Mouse (Mus musculus) thymus, postnatal 4 days (tissue): ENCODE measurements at regions not wholly inside any gene's neighbourhood (a gene's known extent, or its start where the extent isn't known, plus 50 kb on each side); places are given as distances from the start of the nearest gene placed in this dataset.
A peak's percentile ranks its signal among the peaks of the same experiment; 100 is the strongest.

Experiments
- DNase-seq: peaks from one replicate; pipeline ENCODE4 v3.0.0; 2021

DNA sequence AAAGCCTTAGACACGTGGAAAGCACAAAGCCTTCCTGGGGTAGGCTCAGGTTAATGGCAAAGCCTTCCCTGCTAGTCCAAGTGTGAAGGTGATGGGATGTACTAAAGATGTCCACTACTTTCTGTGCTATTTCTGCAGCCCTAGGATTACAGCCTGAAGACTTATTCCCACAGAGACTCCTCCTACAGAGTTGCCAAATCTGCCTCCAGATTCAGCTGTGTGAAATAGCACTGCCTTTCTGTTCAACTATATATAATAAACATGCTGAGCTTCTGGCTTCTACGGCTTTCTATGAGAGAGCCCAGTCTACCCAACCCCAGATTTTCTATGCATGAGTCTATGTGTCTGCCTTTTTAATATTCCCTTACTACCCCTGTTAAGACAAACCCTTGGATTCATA, 405.3 kb upstream of the Clint1 start:
- DNase-seq: no peak

DNA sequence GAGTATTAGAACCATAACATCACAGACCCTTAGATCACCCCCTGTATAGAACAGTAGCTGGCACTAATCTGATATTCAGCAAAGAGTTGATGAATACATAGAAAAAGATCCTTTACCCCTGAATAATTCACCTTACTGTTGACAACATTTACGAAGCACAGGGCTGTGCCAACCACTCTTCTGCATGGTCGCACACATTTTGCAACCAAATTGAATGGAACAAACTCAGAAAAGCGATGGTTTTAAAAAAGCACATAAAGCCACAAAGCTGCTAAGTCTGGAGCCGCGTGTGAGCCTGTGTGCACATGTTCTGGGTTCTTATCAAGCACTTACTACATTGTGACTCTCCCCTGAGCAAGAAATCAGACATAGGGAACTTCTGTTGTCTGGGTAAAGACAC, 397.6 kb upstream of the Clint1 start:
- no peak for DNase-seq

- no peak for DNase-seq
These were observed 396.9 kb upstream of the Clint1 start for GRCm38 (mm10) chr11:45454933-45455332.

DNA sequence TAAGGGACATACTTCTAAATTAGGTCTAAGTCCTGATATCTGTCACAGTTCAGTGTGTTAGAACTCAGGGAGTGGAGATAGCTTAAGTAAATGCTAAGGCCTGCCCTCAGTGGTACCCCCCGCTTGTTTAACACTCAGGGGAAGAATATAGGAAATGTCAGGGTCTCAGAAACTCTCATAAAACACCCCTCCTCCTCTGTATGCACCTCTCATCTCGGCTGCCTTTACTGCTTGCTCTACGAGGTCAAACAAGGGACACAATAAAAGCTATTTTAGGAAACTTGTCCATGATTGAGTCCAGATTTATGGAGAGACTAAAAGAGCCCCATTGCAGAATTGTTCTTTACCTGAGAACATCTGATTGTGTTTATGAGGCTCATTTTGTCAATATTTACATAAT, 395.1 kb upstream of the Clint1 start:
- no peak for DNase-seq

DNA sequence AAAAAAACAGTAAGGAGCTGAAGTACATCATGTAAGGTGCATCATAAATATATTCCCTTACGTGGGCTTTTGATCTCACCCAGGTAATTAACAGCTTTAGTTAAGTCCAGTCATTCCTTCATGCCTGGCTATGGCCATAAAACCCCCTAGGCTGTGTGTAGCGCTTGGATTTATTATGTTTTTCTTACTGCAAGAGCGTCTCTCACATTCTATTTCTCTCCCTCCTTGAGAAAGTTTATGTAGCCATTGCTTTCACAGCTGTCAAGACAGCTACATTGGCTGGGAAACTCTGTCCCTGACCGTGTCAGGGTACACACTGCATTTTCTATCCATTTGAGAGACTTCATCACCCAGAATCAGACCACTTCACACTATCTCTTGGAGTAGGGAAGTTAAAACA, 394.3 kb upstream of the Clint1 start:
- DNase-seq: no peak

- DNase-seq: no peak
These were observed 391.7 kb upstream of the Clint1 start for GRCm38 (mm10) chr11:45460000-45460792.

GRCm38 (mm10) chr11:45464501-45464900, 387.4 kb upstream of the Clint1 start:
- DNase-seq: no peak

DNA sequence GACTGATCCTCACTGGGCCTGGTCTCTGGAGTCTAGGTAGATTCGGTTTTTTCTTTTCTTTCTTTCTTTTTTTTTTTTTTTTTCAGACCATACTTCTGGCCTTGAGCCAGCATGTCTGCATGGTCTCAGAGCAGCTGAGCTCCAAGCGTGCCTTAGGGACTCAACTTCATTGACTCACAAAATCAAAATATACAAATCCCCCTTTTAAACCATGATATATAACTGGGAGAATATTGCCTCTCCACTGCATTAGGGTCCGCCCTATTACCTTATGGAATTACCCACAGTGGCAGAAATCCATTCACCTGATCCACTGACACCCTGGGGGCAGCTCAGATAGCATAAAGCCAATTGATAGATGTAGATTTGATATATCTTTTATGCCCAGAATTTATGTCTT, 385.5 kb upstream of the Clint1 start:
- no peak for DNase-seq

GRCm38 (mm10) chr11:45472171-45472570, 379.7 kb upstream of the Clint1 start:
- DNase-seq: no peak

DNA sequence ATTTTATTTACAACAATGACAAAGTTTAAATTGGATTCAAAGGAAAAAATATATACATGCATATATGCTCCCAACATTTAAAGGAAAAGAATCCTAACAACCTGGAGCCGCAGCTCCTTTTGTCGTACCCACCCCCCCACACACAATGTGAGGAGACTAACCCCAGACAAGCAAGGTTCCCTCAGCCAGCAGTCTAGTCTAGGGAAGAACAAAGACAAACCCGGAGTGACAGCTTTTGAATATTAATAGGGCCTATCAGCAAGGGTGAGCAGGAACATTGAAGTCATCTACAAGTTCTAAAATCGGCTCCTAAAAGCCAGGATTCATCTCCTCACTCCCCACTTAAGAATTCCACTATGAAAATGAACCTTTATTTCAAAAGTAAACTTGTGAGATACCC, 374.9 kb upstream of the Clint1 start:
- no peak for DNase-seq

- DNase-seq: no peak
These were observed 365.9 kb upstream of the Clint1 start for GRCm38 (mm10) chr11:45485950-45486349.

DNA sequence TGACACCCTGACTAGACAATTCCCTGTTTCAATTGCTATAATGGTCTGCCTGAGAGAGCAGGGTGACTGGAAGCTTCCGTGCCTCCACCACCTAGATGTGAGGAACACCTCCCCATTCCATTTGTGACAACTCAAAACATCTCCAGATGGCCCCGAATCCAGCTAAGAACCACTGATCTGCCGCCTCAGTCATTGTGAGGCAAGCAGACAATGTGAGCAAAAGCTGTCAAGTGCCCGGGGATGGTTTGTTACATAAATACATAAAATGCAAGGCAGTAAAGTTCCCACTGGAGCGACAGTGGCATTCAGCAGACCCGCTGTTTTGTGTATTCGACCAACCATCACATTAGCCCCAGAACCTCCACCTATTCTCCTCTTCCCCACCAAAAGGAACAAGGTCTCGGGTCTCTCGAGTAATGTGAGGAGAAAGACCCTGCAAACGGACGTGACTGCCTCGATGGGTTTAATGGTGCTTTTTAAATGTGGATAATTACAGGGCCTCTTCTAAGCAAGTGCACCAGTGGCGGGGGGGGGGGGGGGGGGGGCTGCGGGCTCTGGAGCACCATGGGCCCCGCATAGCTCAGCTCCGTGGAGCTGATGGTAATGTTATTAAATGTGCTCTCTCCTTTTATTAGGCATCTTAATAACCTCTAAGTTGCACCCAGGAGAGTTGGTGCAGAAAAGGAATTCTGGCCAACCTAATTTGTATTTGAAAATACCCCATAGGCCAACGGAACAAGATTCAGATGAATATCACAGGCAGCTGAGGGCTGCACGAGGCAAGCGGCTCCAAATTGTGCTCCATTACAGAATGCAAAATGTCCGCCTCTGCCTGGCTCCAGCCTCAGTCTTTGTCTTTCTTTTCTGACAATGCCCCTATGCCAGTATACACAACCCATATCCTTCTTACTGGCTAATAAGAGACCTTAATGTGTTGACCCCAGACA, 360.6 kb upstream of the Clint1 start:
- no peak for DNase-seq

DNA sequence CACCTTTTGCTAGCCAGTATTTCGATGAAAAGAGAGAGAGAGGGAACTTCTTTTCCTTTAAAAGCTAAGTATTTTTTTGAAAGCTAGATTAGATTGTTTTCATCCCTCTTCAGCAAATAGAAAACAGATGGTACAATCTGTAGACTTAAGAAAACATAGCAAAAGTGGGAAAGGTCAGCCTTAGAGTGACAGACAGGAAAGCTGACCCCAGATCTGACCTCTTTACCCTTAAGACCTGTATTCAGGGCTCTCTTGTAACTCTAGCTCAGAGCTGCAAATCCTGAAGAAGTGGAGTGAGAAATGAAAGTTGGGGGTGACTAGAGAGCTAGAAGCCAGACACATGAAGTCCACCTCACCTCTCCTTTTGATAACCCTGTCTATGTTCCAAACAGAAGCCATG, 356.6 kb upstream of the Clint1 start:
- DNase-seq: no peak

- DNase-seq: no peak
These were observed 343.3 kb upstream of the Clint1 start for GRCm38 (mm10) chr11:45508566-45508965.

GRCm38 (mm10) chr11:45509278-45509677, 342.6 kb upstream of the Clint1 start:
- DNase-seq: no peak

GRCm38 (mm10) chr11:45514415-45515271, 337.2 kb upstream of the Clint1 start:
- DNase-seq: no peak

DNA sequence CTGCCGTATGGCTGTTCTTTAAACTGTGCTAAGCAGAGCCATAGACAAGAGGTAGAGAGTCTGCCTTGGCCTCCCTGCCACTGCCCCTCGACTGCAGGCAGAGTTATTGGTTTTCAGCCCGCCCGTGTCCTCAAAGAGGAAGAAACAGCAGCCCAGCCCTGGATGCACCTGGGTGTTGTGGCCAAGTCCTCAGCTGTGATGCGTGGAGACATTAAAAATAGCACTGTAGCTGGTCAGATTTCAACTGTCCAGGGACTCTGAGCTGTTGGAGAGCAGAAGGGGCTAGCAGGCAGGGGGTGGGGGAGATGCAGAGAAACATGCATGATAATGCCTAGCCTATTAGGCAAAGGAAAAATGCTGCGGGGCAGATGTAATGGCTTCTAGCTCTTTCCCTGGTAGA, 327.1 kb upstream of the Clint1 start:
- DNase-seq: no peak

- DNase-seq: no peak
These were observed 320.7 kb upstream of the Clint1 start for GRCm38 (mm10) chr11:45531044-45531626.

GRCm38 (mm10) chr11:45533402-45534056, 318.3 kb upstream of the Clint1 start:
- peak; percentile 51 for DNase-seq

DNA sequence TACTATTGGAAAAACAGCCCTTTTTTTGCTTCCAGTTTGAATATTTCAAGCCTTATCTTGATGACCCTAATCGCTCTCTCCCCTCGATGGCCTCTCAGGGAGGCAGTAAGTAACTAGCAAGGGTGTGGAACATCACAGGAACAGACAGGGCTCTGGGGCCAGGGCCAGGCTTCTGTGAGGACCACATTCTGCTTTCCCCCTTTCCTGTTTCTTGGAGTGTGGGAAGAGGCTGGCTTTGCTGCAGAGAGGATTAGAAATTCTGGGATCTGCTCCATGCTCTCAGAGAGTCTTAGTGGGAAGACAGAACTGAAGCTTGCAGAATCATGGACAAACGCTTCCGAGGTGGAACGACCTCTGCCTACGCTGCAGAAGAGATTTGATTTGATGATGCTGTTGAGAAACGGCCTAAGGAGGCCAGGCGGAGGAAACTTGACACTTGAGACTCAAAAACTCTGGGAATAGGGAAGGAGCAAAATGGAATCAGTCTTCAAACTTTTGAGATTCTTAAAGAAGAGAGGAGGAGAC, 316.3 kb upstream of the Clint1 start:
- DNase-seq: no peak

DNA sequence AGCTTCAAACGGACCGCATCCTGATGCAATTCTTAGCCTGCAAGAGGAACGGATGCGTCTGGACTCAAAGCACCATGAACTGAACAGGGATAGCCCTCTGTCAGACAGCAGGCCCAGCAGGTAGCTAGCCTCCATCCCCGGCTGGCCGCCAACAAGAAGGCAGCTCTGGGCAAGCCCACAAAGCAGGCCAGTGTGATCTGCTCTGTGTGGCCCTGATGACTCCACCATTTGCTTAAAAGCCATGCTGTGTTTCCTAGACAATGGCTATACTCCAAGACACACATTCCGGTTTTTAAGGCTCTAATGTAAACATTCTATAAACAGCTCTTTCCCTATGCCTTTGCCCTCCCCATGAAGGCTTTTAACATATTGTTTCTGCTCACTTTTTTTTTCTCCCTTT, 313.8 kb upstream of the Clint1 start:
- no peak for DNase-seq

DNA sequence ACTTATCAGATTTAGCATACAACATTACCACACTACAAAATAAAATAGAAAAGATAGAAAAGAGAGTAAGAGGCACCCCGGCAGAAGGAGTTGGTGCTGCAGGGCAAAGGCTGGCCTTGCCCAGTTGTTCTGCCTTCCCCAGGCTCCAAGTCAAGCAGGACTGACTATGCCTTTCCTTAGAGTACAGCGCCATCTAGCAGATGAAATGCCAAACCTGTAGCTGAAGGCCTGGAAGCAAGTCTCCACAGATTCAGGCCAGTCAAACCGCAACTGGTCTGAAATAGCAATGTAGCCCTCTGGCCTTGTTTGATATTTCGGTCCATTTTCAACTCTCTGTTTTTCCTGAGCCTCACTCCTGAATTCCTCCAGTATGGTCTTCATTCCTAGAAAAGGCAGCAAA, 312.4 kb upstream of the Clint1 start:
- peak; percentile 41 for DNase-seq
